Mouse (Mus musculus) intestine, embryonic 14.5 days (tissue): ENCODE results near the gene Ube2h. TPM values are rescaled to one million over a fixed set of nuclear protein-coding genes. Genes with fewer than 3 reads are reported as not detected.
"Not testable (repeated sequence)": the region's sequence is repeated elsewhere in the genome, so short reads cannot be mapped to it uniquely, and the experiment has no call there.

ENCODE experiments used
- ATAC-seq: fragments of 200-750 bp; cut with Nextera tagmentation; replicated peaks from 2 replicates; pipeline ENCODE4 v1.8.0; 2017; ENCODE audit warnings: low read depth, moderate number of reproducible peaks, moderate TSS enrichment, moderate library complexity; ENCODE audit not compliant: low FRiP score, low TSS enrichment
- DNase-seq: peaks from one replicate; pipeline ENCODE4 v3.0.0-alpha.2; 2018; ENCODE audit warnings: low spot score
- H3K27ac ChIP-seq: fragments of 300-500 bp; sonication (generic); 2 replicates; pipeline ENCODE4 v1.5.1; 2014; ENCODE audit warnings: low read depth, mild to moderate bottlenecking, control low read depth
- H3K27me3 ChIP-seq: fragments of 300-500 bp; sonication (generic); replicated peaks from 2 replicates; pipeline ENCODE4 v1.6.1; 2014; ENCODE audit warnings: low read length, control low read depth; ENCODE audit not compliant: control insufficient read depth, insufficient read depth
- H3K36me3 ChIP-seq: fragments of 300-500 bp; sonication (generic); 2 replicates; pipeline ENCODE4 v1.6.1; 2014; ENCODE audit warnings: low read length, control low read depth; ENCODE audit not compliant: control insufficient read depth, insufficient read depth
- H3K4me1 ChIP-seq: fragments of 300-500 bp; sonication (generic); replicated peaks from 2 replicates; pipeline ENCODE4 v1.6.1; 2014; ENCODE audit warnings: low read length, control low read depth, mixed read lengths; ENCODE audit not compliant: control insufficient read depth, insufficient read depth
- H3K4me2 ChIP-seq: fragments of 300-500 bp; sonication (generic); 2 replicates; pipeline ENCODE4 v1.6.1; 2014; ENCODE audit warnings: low read length
- H3K4me3 ChIP-seq: fragments of 300-500 bp; sonication (generic); 2 replicates; pipeline ENCODE4 v1.5.1; 2014; ENCODE audit warnings: low read depth, low read length, control low read depth, mixed read lengths
- H3K9ac ChIP-seq: fragments of 300-500 bp; sonication (generic); 2 replicates; pipeline ENCODE4 v1.6.1; 2014; ENCODE audit warnings: mild to moderate bottlenecking, low read length
- H3K9me3 ChIP-seq: fragments of 300-500 bp; sonication (generic); 2 replicates; pipeline ENCODE4 v1.6.1; 2016; ENCODE audit warnings: low read length, control low read depth; ENCODE audit not compliant: control insufficient read depth
- WGBS: fragments of 180-500 bp; shearing (Covaris S2); extraction: QIAGEN DNeasy Blood & Tissue Kit; methylation state at CpG from one replicate; pipeline ENCODE4 v1.1.7; 2014; 5-methylcytosine and 5-hydroxymethylcytosine counted together
- polyA plus RNA-seq: library from polyadenylated mRNA; unstranded; fragments of >200 nt; fragmentation: Nextera tagmentation; extraction: Ambion mirVana; gene quantifications from 2 replicates; pipeline ENCODE4 v1.2.1, GENCODE M21; 2014

Ube2h gene
- polyA plus RNA-seq, 1 experiment from 2014 or later, result 50.5 TPM

- Histone ChIP-seq H3K4me1 (peaks cover 39% of the 10 kb centered on the region), H3K9ac (peak overlapping the region; percentile 82), H3K27ac (peak overlapping the region; percentile 89), H3K4me2 (peak overlapping the region; percentile 86), H3K4me3 (peak overlapping the region; percentile 77)
- DNase-seq, result peak; percentile 76
- H3K9me3 ChIP-seq, H3K27me3 ChIP-seq, H3K36me3 ChIP-seq: not testable (repeated sequence)
- ATAC-seq, result peak; percentile 35; the same call in 1 of the 2 replicates
- 1% methylated on average over 48 of the region's 66 CpGs for WGBS
Measured at GRCm38 (mm10) chr6:30303771-30304398, 454 bp downstream of the Ube2h start.

DNA sequence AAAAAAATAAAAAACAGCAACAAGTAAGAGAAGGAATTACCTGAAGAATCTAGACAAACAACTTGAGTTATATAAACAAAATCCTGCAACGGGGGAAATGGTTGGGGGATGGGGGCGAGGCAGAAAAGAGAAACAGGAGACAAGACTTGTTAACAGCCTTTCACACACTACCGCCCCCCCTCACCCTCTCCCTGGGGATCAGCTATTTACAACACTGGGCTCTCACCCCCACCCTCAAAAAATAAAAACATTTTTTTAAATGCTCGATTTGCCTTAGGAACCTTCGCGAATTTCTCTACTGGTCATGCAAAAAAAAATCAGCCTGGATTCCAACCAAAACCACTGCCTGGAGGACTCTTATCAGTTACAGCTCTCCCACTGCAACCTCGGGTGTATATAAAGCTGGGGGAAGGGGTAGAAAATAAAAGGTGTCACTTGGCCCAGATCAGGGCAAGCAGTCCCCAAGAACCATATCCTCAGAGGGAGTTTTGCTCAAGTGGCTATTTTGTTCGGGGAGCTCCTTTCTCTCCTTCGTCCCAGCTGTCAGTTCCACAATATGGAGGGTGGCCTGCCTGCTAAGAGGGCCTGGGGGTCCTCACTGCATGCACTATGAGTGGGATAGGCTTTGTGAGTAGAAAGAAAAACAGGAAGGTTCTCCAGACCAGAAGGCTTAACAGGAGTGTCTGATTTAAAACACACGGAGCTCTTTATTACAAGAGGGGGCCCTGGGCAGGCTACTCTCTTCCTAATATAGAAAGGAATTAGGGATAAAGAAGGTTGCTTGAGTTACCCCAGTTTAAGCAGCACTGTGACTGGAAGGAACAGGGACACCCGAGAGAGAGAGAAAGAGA is 1.3 kb downstream of the Ube2h start:
- Histone ChIP-seq H3K4me1 (peaks cover 33% of the 10 kb centered on the region), H3K4me3 (peak overlapping the region; percentile 77), H3K36me3 (no peaks in the 10 kb centered on the region), H3K4me2 (peak overlapping the region; percentile 86), H3K9me3 (no peaks in the 10 kb centered on the region), H3K27me3 (no peaks in the 10 kb centered on the region), H3K9ac (peak overlapping the region; percentile 82), H3K27ac (peak overlapping the region; percentile 89)
- ATAC-seq (no peak), DNase-seq (peak; percentile 73)
- WGBS, result under 1% methylated on average over 11 of the region's 11 CpGs

DNA sequence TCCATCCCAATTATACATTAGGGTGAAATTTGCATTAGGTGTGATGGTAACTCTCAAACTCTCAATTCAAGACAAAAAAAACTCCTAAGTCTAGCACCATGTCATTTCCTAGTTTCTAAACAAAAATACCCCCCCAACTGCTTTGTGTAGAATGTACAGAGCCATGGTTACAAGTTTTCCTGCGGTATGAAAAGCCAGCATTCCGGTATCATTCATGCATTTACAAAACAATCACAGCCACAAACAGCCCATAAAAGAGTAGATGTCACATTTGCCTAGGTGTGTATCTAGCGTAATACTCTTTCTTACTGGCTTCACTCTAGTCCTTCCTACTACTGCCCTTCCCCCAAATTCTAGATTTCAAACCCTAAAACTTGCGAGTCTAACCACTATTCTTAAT is 2.2 kb downstream of the Ube2h start:
- H3K27ac ChIP-seq, result peak overlapping the region; percentile 89; the same call in 1 of the 2 replicates

DNA sequence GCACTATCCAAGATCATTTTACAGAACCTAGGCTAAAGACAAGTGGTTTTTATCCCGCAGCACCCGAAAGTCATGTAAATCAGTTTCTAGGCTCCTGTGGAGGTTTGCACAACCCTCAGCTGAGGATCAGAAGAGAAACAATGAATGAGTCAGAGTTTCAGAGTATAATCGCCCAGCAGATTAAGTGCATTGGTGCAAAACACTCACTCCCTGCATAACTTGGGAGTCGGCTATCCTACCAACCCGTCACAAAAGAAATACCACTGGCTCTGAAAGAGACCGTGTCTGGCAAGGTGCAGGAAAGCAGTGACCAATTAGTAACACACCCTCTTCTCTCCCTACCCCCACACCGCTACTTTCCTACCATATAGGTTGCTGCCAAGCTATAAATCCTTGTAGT is 3.4 kb downstream of the Ube2h start:
- Histone ChIP-seq H3K9me3 (no peaks in the 10 kb centered on the region), H3K27me3 (no peaks in the 10 kb centered on the region), H3K4me2 (peak overlapping the region; percentile 86), H3K4me3 (peak overlapping the region; percentile 77), H3K9ac (peak overlapping the region; percentile 23; the same call in 1 of the 2 replicates), H3K4me1 (peaks cover 22% of the 10 kb centered on the region), H3K36me3 (peaks cover 10% of the 10 kb centered on the region), H3K27ac (peak overlapping the region; percentile 78)
- 9% methylated on average over 7 of the region's 7 CpGs for WGBS
- DNase-seq (no peak), ATAC-seq (no peak)

More for the DNA sequence above, 2.2 kb downstream of the Ube2h start:
- peaks cover 24% of the 10 kb centered on the region for H3K4me1 ChIP-seq
- DNase-seq (no peak), ATAC-seq (no peak)
- H3K9ac ChIP-seq, result peak overlapping the region; percentile 82
- no peaks in the 10 kb centered on the region for H3K27me3 ChIP-seq
- peaks cover 7% of the 10 kb centered on the region for H3K36me3 ChIP-seq
- H3K4me2 ChIP-seq, result peak overlapping the region; percentile 86
- no peaks in the 10 kb centered on the region for H3K9me3 ChIP-seq
- peak overlapping the region; percentile 77 for H3K4me3 ChIP-seq
- 12% methylated on average over 4 of the region's 4 CpGs for WGBS

DNA sequence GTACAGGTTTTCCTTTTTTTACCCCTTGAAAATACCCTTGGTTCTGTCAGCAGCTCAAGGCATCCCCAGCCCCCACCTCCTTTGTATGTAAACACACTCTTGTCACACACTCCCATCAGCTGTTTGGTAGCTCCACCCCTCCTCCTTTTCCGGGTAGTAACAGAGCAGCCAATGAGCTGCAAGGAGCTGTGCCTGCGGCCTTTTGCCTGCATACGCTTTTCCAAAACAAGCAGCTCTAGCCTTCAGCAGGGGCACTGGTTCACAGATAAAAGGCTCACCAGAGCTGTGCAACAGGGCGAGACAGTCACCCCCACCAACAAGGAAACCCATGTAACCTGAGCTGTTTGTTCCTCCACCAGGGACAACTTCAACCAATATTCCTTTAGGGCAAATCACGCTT is 4.0 kb downstream of the Ube2h start:
- H3K9ac ChIP-seq, result no peak overlapping the region; the same call in 1 of the 2 replicates
- peaks cover 15% of the 10 kb centered on the region for H3K36me3 ChIP-seq
- H3K4me1 ChIP-seq, result peaks cover 22% of the 10 kb centered on the region
- H3K27me3 ChIP-seq, result no peaks in the 10 kb centered on the region
- peak overlapping the region; percentile 77 for H3K4me3 ChIP-seq
- 3% methylated on average over 5 of the region's 5 CpGs for WGBS
- peak overlapping the region; percentile 86 for H3K4me2 ChIP-seq
- peak overlapping the region; percentile 78 for H3K27ac ChIP-seq
- peak; percentile 77 for DNase-seq
- ATAC-seq, result peak; percentile 52
- no peaks in the 10 kb centered on the region for H3K9me3 ChIP-seq

GRCm38 (mm10) chr6:30299683-30300082 is 4.7 kb downstream of the Ube2h start:
- no peak overlapping the region for H3K4me3 ChIP-seq
- no peaks in the 10 kb centered on the region for H3K9me3 ChIP-seq
- 81% methylated on average over 5 of the region's 5 CpGs for WGBS
- peaks cover 22% of the 10 kb centered on the region for H3K4me1 ChIP-seq
- ATAC-seq (no peak), DNase-seq (no peak)
- no peak overlapping the region for H3K27ac ChIP-seq
- 0 out of 2 replicates have a peak overlapping the region, but pooled peaks have one; percentile 86 for H3K4me2 ChIP-seq
- H3K9ac ChIP-seq, result no peak overlapping the region
- H3K27me3 ChIP-seq, result no peaks in the 10 kb centered on the region
- peaks cover 21% of the 10 kb centered on the region for H3K36me3 ChIP-seq

GRCm38 (mm10) chr6:30299116-30299515 is 5.2 kb downstream of the Ube2h start:
- DNase-seq, result no peak
- H3K4me2 ChIP-seq, result no peak overlapping the region
- WGBS, result 57% methylated on average over 1 of the region's 1 CpGs
- H3K27ac ChIP-seq, result no peak overlapping the region
- H3K27me3 ChIP-seq, result no peaks in the 10 kb centered on the region
- no peak overlapping the region for H3K4me3 ChIP-seq
- peaks cover 21% of the 10 kb centered on the region for H3K36me3 ChIP-seq
- no peaks in the 10 kb centered on the region for H3K9me3 ChIP-seq
- no peak overlapping the region for H3K9ac ChIP-seq
- ATAC-seq, result no peak
- peaks cover 22% of the 10 kb centered on the region for H3K4me1 ChIP-seq

DNA sequence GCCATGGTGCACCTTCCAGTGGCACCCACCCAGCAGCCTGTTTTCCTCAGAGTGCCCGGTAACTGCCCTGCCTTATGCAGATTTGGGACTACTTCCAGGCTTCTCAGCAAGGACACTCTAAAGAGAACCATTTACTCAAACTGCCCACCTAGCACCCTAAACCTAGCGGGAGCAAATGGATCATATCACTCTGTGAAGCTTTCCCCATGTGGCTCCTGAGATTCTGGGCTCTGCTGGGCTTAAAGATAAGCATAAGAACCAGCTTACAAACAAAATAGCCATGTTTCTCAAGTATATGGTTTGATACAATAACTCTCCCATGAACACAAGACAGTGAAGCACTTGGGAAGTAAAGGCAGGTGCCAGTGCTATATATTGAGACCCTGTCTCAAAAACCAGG is 11.8 kb downstream of the Ube2h start:
- Histone ChIP-seq H3K36me3 (peaks cover 29% of the 10 kb centered on the region), H3K4me2 (no peak overlapping the region), H3K27me3 (no peaks in the 10 kb centered on the region), H3K4me1 (no peaks in the 10 kb centered on the region), H3K9ac (no peak overlapping the region), H3K9me3 (no peaks in the 10 kb centered on the region), H3K4me3 (no peak overlapping the region), H3K27ac (no peak overlapping the region)
- 90% methylated on average over 2 of the region's 2 CpGs for WGBS
- DNase-seq (no peak), ATAC-seq (no peak)
